Mouse (Mus musculus) left cerebral cortex, postnatal 10 days (tissue): ENCODE measurements around the gene Alg9. TPM values are rescaled to one million over a fixed set of nuclear protein-coding genes. Genes with fewer than 3 reads are reported as not detected.
A peak's percentile ranks its signal among the peaks of the same experiment; 100 is the strongest.
"Not testable (repeated sequence)": the region's sequence is repeated elsewhere in the genome, so short reads cannot be mapped to it uniquely, and the experiment has no call there.

Source experiments
- DNase-seq, 2 experiments: peaks; one replicate each; pipeline ENCODE4 v3.0.0; 2021 to 2022; ENCODE audit warnings: low spot score in 2 of 2, mixed read lengths in 1 of 2; ENCODE audit errors: extremely low spot score in 1 of 2
- intact Hi-C: fragments of 180-260 bp; cut with DNase I; formaldehyde crosslinking; loops from one replicate; pipeline ENCODE4 v1.15.1; 2025
- total RNA-seq, 2 experiments: library from RNA; stranded (reverse); gene quantifications; 2 replicates each; pipeline ENCODE4 v1.2.3; 2021

Alg9 gene
- total RNA-seq, 2 experiments from 2014 or later: 36.2 to 38.7 TPM

DNA sequence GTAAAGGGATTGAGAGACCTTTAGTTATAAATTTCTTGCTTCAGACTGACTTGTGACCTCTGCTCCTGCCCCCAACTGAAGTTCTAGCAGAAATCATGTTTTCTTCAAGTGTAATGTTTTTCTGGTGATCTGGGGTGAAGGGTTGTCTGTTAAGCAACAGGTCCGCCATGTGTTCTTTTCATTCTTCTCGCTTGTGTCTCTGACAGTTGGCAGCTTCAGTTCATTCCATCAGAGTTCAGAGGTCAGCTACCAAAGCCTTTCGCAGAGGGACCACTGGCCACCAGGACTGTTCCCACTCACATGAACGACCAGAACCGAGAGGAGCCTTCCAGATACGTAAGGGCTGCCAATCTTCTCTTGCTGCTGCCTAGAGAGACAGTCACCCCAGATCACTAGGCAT is 33.7 kb downstream of the Alg9 start:
- no peak for DNase-seq
- intact Hi-C loops: no loop called here

DNA sequence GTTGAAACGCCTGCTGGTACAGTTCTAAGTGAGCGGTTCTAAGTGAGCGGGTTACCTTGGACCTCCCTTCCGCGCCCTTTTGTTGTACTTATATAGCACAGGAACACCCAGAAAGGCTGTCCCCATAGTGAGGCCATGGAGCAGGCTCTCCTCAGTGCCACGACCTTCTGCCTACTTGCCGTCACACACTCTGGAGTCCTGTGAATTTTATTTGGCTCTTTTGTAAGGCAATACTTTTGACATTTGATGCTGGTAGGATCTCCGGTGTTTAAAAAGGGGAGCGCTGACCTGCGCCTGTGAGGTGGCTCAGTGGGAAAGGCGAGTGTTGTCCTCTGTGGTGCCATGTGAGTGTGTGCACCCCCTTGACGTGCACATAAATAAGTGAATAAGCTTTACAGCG is 34.3 kb downstream of the Alg9 start:
- no peak for DNase-seq
- intact Hi-C loops: no loop called here

DNA sequence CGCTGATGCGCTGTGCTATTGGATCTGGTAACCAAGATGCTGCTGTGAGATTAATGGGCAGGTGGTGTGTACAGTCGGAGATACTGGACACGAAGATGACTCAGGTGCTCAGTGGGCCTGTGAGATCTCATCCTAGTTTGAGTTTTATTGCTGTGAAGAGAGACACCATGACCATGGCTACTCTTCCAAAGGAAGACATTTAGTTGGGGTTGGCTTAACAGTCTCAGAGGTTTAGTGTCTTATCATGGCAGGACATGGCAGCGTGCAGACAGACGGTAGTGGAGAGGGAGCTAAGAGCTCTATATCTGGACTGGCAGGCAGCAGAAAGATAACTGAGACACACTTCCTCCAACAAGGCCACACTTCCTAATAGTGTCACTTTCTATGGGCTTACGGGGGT is 36.4 kb downstream of the Alg9 start:
- no peak for DNase-seq
- intact Hi-C loops: no loop called here

DNA sequence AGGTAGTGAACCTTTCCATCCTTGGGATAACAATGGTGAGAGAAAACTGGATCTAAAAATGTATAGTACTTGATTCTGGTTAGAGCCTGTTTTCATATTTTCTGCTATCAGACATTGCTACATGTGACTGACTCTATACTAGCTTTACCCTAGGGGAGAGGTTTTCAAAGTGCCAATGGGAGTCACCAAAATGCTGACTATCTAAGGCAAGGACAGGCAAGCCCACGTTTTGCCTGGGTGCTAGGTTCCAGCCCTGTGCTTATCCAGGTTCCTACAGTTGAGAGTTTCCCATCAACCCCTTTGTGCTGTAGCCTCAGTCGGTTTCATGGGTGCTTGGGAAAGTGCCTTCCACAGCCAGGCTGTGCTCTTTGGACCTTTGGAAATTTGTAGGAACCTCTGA is 36.9 kb downstream of the Alg9 start:
- DNase-seq: no peak
- intact Hi-C loops: no loop called here

DNA sequence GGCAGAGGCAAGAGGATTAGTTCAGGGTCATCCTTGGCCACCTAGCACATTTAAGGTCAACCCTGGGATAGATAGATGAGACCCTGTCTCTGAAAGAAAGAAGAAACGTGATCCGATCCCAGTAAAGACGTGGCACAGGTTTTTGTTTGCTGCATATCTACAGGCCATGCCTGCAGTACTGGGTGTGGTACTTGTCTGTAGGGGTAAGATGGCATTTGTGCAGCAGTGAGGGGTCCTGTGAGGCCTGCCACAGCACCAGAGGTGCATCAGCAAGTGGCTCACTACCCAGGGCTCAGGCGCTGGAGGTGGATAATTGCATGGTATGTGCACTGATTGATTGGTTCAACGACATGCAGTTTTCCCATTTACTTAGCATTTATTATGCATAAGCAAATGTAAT is 39.0 kb downstream of the Alg9 start:
- no peak for DNase-seq
- intact Hi-C loops: no loop called here

DNA sequence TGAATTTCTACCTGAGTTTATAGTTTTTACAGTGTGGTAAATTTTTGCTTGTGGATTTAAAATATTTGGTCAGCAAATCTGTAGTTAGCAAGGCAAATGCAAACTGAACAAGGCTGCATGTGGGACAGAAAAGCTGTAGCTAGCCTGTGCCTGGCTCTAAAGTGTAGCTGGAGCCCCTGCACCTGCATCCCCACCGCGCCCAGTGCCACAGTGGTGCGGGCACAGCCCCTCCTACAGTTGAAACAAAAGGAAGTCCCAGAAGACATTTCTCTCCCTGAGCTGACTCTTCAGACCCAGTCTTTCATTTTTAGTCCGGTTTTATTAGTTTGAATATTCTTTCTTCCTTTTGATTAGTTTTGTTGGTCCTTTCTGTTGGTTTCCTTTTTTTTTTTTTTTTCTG is 40.8 kb downstream of the Alg9 start:
- intact Hi-C loops: no loop called here
- DNase-seq: no peak

DNA sequence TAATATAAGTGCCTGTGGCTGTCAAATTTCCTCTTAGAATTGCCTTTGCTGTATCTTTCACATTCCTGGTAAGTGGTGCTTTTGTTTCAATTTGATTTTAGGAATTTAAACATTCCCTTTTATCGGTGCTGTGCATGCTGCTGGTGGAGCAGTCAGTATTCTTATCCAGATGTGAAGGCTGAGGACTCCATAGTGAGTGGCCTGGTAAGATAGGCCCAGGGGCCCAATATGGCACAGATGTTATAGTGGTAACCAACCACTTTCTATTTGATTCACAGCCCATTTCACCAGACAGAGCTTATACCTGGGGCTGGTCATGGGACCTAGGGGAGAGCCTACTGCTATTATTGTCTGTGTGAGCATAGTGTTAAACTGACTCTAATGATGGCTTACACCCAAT is 41.7 kb downstream of the Alg9 start:
- intact Hi-C loops: no loop called here
- DNase-seq: no peak

DNA sequence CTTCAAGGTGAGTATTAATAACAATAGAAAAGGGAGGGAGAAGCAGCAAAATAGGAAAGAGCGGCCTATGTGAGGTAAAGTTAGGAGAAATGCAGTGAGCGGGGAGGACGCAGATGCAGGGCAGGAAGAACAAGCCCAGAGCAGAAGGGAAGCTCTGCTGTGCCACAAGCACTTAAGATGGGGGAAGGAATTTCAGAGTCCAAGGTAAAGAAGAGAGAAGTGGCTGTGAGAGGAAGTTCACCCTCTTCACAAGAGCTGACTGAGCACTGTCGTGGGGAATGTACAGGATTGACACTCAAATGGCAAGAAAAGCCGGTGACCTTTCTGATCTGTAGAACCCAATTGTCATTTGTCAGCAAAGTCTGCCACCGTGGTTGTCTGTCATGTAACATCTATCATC is 43.2 kb downstream of the Alg9 start:
- no peak for DNase-seq
- intact Hi-C loops: no loop called here

DNA sequence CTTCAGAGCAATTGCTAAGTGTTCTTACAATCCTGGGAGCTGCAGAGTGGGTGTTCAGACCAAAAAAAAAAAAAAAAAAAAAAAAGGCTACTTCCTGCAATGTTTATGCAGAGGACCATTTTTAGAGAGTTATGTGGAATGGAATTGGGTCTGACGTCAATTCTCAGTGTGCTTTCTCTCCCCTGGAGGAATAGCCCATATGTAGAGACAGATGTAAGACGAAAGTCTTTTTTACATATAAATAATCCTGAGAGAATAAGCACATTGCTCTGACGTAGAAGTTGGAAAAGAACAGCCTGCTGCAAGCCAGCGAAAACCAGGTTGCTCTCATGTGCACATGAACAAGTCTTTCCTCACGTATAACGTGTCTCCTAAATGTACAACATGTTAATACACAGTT is 44.9 kb downstream of the Alg9 start:
- intact Hi-C loops: no loop called here
- peak in 1 of 2 experiments; percentile 31 for DNase-seq

DNA sequence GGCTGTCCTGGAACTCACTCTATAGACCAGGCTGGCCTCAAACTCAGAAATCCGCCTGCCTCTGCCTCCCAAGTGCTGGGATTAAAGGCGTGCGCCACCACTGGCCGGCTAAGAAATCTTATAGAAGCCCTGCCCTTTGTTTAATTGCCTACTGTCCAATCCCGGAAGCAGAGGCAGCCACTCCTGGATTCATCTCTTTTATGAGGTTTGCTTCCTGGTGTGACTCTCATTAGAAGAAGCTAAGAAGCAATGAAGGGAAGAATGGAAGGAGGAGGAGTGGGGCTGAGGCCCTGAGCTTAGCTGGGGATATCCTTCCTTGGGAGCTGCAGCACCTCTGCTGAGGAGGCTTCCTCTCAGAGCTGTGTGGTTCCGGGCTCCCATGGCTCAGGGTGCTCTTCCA is 46.8 kb downstream of the Alg9 start:
- no peak for DNase-seq
- intact Hi-C loops: no loop called here

DNA sequence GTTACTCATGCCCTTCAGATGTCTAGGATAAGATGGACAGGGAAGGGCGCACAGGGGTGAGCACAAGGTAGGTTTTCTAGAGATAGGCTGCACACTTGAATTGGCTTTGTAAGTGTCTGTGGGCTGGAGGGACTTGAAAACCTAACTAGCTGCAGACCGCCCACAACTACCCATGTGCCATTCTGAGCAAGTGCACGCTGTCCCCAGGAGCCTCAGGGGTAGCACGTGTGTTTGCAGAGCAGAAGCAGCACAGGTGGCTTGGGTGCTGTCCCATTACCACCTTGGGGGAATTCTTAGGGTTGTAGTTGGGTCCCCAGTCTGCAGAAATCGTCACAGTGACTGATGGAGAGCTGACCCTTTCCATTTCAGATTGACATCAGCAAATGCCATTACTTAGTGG is 47.4 kb downstream of the Alg9 start:
- intact Hi-C loops: no loop called here
- DNase-seq: no peak

DNA sequence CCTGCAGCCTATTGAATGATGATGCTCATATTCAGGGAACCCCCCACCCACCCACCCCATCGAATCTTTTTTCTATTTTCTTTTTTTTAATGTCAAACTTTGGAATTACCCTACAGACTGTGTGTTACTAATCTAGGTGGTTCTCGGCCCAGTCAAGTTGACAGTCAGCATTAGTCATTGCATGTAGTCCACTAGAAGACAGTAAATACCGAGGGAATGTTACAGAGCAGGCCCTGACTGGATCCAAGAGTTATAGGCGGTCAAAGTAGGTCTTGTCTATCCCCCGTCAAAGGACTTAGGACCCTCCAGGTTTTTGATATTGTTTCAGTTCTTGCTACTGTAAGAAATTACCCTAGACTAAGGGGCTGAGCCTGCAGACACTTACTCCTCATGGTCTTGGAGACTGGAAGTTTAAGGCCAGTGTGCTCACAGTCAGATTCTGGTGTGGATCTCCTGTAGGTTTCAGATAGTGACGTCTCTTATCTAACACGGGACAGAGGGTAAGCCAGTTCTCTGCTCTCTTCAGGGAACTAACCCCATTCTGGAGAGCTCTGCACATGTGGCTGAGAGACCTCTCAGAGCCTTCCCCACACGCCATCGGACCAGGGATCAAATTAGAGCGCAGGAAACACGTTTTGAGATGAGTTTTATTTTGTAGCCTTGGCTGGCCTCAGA is 49.1 kb downstream of the Alg9 start:
- no peak for DNase-seq
- intact Hi-C loops: no loop called here

DNA sequence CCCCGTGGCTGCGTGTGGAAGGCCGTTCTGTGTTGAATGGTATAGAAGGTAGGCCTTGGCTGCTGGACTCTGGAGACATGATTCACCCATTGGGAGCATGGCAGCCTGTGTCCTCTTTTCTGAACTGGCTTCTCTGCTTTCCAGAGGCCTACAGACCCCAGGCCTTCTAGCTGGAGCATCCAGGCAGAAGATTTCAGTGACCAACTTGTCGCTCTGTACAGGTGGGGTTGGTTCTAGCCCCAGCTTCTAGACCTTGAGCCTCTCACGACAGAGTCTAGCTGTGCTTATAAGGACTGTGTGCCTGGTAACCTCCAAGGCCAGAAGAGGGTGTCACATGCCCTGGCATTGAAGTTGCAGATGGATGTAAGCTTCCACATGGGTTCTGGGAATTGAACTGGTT is 56.7 kb downstream of the Alg9 start:
- intact Hi-C loops: no loop called here
- no peak for DNase-seq

DNA sequence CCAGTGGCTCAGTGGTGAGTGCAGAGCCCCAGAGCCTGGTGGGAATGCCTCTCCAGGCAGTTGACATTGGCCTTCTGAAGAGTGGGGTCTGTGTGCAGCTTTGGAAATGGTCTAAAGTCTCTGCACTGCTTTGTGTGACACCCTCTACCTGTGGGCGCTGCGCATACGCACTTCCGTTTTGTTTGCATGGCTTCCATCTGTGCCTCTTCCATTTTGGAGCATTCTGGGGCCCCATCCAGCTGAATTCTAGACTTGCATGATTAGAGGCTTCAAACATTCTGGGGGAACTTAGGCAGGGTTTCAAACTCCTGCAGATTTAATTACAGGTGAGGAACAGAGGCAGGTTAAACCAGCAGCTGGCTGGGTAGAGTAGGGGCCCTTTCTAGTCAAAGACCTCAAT is 57.3 kb downstream of the Alg9 start:
- DNase-seq: no peak

DNA sequence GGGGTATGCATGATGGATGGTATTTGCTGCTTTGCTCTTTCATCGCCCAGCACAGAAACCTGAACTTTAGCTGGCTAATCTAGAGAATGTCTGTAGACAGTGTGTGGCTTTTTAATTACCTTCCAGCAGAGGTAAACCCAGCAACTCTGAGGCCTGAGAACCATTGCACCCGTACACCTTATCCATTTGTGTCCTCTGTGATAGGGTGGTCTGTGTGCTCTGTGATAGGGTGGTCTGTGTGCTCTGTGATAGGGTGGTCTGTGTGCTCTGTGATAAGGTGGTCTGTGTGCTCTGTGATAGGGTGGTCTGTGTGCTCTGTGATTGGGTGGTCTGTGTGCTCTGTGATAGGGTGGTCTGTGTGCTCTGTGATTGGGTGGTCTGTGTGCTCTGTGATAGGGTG is 57.8 kb downstream of the Alg9 start:
- intact Hi-C loops, DNase-seq: not testable (repeated sequence)

More for the DNA sequence above, 57.3 kb downstream of the Alg9 start:
- intact Hi-C loops: no loop called here

DNA sequence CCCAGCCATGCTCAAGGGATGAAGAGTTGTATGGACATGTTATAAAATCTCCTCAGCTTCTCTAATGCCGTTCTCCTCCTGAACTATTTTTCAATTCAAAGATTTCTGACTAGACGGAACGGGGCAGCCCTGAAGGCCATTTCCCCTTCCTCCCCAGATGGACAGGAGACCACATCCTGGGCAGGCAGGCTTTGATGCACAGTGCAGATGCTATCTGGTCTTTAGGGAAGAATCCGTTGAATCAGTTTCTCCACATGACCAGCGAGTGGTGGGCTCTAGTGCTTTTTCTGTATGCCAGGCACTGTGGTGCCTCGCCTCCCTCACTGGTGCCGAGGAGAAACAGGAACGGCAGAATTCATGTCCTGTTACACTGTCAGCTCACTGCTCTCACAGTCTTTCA is 59.0 kb downstream of the Alg9 start:
- DNase-seq: no peak
- intact Hi-C loops: no loop called here

DNA sequence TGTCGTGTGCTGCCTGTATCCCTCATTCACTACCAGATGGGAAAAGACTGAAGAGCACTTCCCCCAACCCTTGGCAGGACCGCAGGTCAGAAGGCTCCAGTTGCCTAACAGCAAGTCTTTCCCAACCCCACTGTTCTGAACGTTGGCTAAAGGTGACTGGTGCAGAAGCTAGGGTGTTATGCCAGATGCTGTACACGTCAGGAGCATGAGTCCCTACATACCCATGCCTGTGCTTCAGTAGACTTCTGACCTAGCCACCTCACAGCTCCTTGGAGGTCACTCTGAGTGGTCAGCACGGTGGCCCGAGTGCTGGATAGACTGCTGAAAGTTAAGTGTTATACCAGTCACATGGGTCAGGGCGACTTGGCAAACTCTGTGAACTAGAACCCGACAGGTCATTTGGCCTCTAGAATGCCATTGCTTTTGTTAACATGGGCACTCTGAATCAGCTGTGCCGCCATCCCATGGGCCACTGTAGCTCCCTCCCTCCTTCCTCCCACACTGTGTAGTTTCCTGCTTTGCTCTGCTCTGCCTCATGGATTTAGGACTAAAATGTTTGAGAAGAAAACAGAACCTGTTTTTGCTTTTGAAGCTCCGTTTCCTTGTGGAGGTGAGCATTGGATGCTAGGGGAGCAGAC is 60.4 kb downstream of the Alg9 start:
- intact Hi-C loops: no loop called here

DNA sequence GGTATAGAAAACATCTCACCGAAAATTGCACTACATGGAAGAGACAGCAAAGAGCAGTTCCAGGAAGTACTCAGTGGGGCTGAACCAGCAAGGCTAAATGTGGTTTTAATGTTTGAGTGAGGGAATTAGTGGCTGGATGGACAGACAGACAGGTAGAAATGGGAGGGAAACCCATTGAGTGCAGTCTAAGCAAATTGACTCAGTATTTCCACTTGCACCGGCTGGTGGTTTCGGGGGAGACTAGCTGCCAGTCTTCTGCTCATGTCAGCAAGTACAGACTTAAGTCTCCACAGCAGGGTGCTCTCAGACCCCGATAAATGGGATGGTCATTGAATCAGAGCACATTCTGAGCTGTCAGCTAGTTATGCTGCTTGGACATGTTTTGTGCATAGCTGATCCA is 61.3 kb downstream of the Alg9 start:
- intact Hi-C loops: no loop called here
- no peak for DNase-seq

More for the DNA sequence above, 60.4 kb downstream of the Alg9 start:
- no peak for DNase-seq

DNA sequence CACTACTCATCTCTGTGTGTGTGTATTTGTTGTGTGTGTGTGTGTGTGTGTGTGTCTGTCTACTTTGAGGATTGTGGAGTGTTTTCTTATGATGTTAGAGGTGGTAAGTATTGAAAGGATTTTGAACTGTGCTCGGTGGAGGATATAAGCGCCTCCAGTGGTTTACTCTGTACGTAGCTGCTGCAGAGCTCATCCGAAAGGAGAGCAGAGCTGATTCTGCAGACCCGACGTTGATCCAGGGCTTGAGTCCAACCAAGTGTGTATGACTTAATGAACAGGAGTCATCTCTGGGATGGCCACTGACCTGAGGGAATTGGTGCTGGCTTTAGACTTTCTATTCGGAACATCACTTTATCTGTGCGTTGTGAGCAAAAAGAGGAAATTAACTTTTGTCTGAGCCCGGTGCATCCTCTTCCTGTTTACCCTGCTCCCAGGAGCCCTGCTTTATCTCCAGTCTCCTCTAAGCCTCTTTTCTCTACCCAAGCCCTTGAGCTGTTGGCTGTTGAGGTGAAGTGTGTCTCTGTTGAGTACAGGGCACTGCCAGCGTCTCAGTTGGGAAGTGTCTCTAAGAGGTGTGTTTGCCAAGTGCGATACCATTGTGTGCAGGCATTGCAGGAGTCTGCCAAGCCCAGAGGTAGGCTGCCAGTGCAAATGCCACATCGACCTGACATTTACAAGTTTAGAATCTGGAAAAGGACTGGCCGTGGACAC is 66.4 kb downstream of the Alg9 start:
- DNase-seq: no peak
- intact Hi-C loops: no loop called here

DNA sequence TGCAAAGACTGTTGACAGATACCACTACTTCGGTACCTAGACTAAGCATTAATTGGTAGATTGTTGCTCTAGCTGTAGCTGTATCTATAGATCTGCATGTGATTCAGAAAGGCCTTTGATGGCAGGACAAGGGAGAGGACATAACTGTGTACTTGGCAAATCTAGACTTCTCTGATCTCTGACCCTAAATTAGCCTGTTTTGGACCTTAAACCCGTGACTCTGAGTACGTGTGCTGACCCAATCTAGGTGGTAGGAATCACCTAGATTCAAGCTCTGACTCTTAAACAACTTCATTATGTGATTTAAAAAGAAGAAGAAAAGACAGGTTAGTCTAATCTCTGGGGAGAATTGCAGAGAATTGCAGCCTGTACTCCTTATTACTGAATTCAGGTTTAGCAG is 70.3 kb downstream of the Alg9 start, which contains the start of gene Ppp2r1b:
TSS of gene Ppp2r1b (plus strand) at position 221 of the 400 bp plus-strand sequence.
- no peak for DNase-seq
- intact Hi-C loops: loop anchor here (5.0 kb wide), 1 partner anchor 207 kb away; no protein-coding TSS in a partner anchor
